Mouse (Mus musculus) bone marrow, adult 2 months (tissue): ENCODE measurements around the gene C1rb. TPM values are rescaled to one million over a fixed set of nuclear protein-coding genes. Genes with fewer than 3 reads are reported as not detected.
"Not testable (repeated sequence)": the region's sequence is repeated elsewhere in the genome, so short reads cannot be mapped to it uniquely, and the experiment has no call there.

Experiments
- H3K27ac ChIP-seq: fragments of 200-500 bp; 2 replicates; pipeline ENCODE4 v1.5.1; 2012; ENCODE audit warnings: low read depth, mild to moderate bottlenecking, control low read depth, inconsistent platforms, low read length; ENCODE audit not compliant: control insufficient read depth, poor library complexity, insufficient read depth
- H3K4me1 ChIP-seq: fragments of 200-500 bp; 2 replicates; pipeline ENCODE4 v1.6.1; 2011; ENCODE audit warnings: low read length; ENCODE audit not compliant: control insufficient read depth, insufficient read depth
- H3K4me3 ChIP-seq: fragments of 200-500 bp; replicated peaks from 2 replicates; pipeline ENCODE3; 2011; ENCODE audit warnings: mild to moderate bottlenecking, low read depth, low read length, control low read depth; ENCODE audit not compliant: control insufficient read depth
- CTCF ChIP-seq: fragments of 200-500 bp; IDR thresholded peaks from 2 replicates; pipeline ENCODE4 v1.5.1; 2011; ENCODE audit warnings: low read length, control low read depth; ENCODE audit not compliant: control insufficient read depth, insufficient read depth
- POLR2A ChIP-seq: fragments of 200-500 bp; IDR thresholded peaks from 2 replicates; pipeline ENCODE4 v1.6.1; 2011; ENCODE audit warnings: low read depth, mild to moderate bottlenecking, control low read depth, low read length, borderline replicate concordance; ENCODE audit not compliant: control insufficient read depth
- WGBS: fragments of 180-500 bp; shearing (Covaris S2); methylation state at CpG from one replicate; pipeline ENCODE4 v1.1.7; 2018; 5-methylcytosine and 5-hydroxymethylcytosine counted together
- polyA plus RNA-seq: library from polyadenylated mRNA; stranded (reverse); fragments of >200 nt; gene quantifications from 2 replicates; pipeline ENCODE4 v1.2.4, GENCODE M21; 2011; ENCODE audit warnings: low replicate concordance; ENCODE audit not compliant: missing spikeins, insufficient read depth, insufficient read length

The C1rb gene
- polyA plus RNA-seq, 1 experiment = not detected

GRCm38 (mm10) chr6:124549023-124549550 lies 21.0 kb upstream of the C1rb start:
- 86% methylated on average over 3 of the region's 3 CpGs for WGBS
- TF ChIP-seq CTCF (no peak), POLR2A (no peak)
- Histone ChIP-seq H3K4me3 (no peak overlapping the region), H3K4me1 (no peaks in the 10 kb centered on the region), H3K27ac (no peak overlapping the region)

GRCm38 (mm10) chr6:124552766-124553165 lies 17.3 kb upstream of the C1rb start:
- H3K27ac ChIP-seq = no peak overlapping the region
- H3K4me1 ChIP-seq = no peaks in the 10 kb centered on the region
- no peak overlapping the region for H3K4me3 ChIP-seq
- 87% methylated on average over 22 of the region's 22 CpGs for WGBS
- TF ChIP-seq CTCF (no peak), POLR2A (no peak)

- 58% methylated on average over 2 of the region's 2 CpGs for WGBS
- H3K4me1 ChIP-seq, H3K27ac ChIP-seq, H3K4me3 ChIP-seq: not testable (repeated sequence)
Measured at GRCm38 (mm10) chr6:124555956-124556355, 14.1 kb upstream of the C1rb start.

- not testable (repeated sequence) for H3K4me3 ChIP-seq, H3K4me1 ChIP-seq, H3K27ac ChIP-seq
- WGBS = 76% methylated on average over 4 of the region's 4 CpGs
Measured at GRCm38 (mm10) chr6:124561156-124561555, 8.9 kb upstream of the C1rb start.

- WGBS = 89% methylated on average over 2 of the region's 2 CpGs
- H3K27ac ChIP-seq, H3K4me3 ChIP-seq, H3K4me1 ChIP-seq: not testable (repeated sequence)
Measured at GRCm38 (mm10) chr6:124561611-124562010, 8.5 kb upstream of the C1rb start.

- not testable (repeated sequence) for H3K27ac ChIP-seq, H3K4me3 ChIP-seq, H3K4me1 ChIP-seq
- 77% methylated on average over 3 of the region's 3 CpGs for WGBS
Measured at GRCm38 (mm10) chr6:124575155-124575678, 5.1 kb downstream of the C1rb start.

- not testable (repeated sequence) for H3K27ac ChIP-seq, H3K4me1 ChIP-seq, H3K4me3 ChIP-seq
- 64% methylated on average over 6 of the region's 7 CpGs for WGBS
Measured at GRCm38 (mm10) chr6:124580155-124580554, 10.1 kb downstream of the C1rb start.

GRCm38 (mm10) chr6:124582231-124582630 lies 12.1 kb downstream of the C1rb start:
- WGBS = 97% methylated on average over 1 of the region's 1 CpGs
- Histone ChIP-seq H3K27ac (no peak overlapping the region), H3K4me3 (no peak overlapping the region), H3K4me1 (no peaks in the 10 kb centered on the region)
- TF ChIP-seq CTCF = no peak
- no peak for TF ChIP-seq POLR2A

- Histone ChIP-seq H3K4me1 (no peaks in the 10 kb centered on the region), H3K27ac (no peak overlapping the region), H3K4me3 (no peak overlapping the region)
- 69% methylated on average over 3 of the region's 3 CpGs for WGBS
- TF ChIP-seq POLR2A (no peak), CTCF (no peak)
Measured at GRCm38 (mm10) chr6:124584935-124585334, 14.8 kb downstream of the C1rb start.

- no peak overlapping the region for H3K27ac ChIP-seq
- H3K4me1 ChIP-seq = no peaks in the 10 kb centered on the region
- WGBS = 73% methylated on average over 3 of the region's 3 CpGs
- H3K4me3 ChIP-seq = no peak overlapping the region
- TF ChIP-seq POLR2A = no peak
- TF ChIP-seq CTCF = no peak
Measured at GRCm38 (mm10) chr6:124585761-124586160, 15.7 kb downstream of the C1rb start.
